Mouse (Mus musculus) liver, embryonic 14.5 days (tissue): ENCODE data around the gene Suv39h2. TPM values are rescaled to one million over a fixed set of nuclear protein-coding genes. Genes with fewer than 3 reads are reported as not detected.

Experiments used
- ATAC-seq: fragments of 200-750 bp; cut with Nextera tagmentation; 2 replicates; pipeline ENCODE4 v1.8.0; 2017; ENCODE audit warnings: moderate number of reproducible peaks, mild to moderate bottlenecking, moderate library complexity; ENCODE audit not compliant: insufficient read depth
- DNase-seq, 3 experiments: peaks; one replicate each; pipeline ENCODE4 v3.0.0-alpha.2; 2012 to 2013; ENCODE audit warnings: low read depth in 3 of 3, low spot score in 3 of 3
- H3K27ac ChIP-seq: fragments of 300-500 bp; sonication (generic); 2 replicates; pipeline ENCODE4 v1.5.1; 2014; ENCODE audit warnings: moderate library complexity, mild to moderate bottlenecking, control low read depth, inconsistent platforms
- H3K27me3 ChIP-seq: fragments of 300-500 bp; sonication (generic); 2 replicates; pipeline ENCODE4 v1.6.1; 2014; ENCODE audit warnings: mild to moderate bottlenecking, low read length, moderate library complexity; ENCODE audit not compliant: control insufficient read depth, insufficient read depth
- H3K36me3 ChIP-seq: fragments of 300-500 bp; sonication (generic); replicated peaks from 2 replicates; pipeline ENCODE4 v1.6.1; 2014; ENCODE audit warnings: low read depth; ENCODE audit not compliant: control insufficient read depth, insufficient read depth
- H3K4me1 ChIP-seq, 2 experiments: fragments of 200-500 bp in 1 of 2; fragments of 300-500 bp in 1 of 2; sonication (generic) in 1 of 2; replicated peaks; 2 replicates each; pipeline ENCODE4 v1.6.1; 2012 to 2014; ENCODE audit warnings: antibody characterized with exemption in 1 of 2, inconsistent platforms in 1 of 2, low read length in 1 of 2; ENCODE audit not compliant: control insufficient read depth in 2 of 2, insufficient read depth in 2 of 2
- H3K4me2 ChIP-seq: fragments of 300-500 bp; sonication (generic); 2 replicates; pipeline ENCODE4 v1.6.1; 2014; ENCODE audit warnings: low read depth, mild to moderate bottlenecking, control low read depth, moderate library complexity
- H3K4me3 ChIP-seq, 2 experiments: fragments of 200-500 bp in 1 of 2; fragments of 300-500 bp in 1 of 2; sonication (generic) in 1 of 2; 2 replicates each; pipeline ENCODE4 v1.5.1; 2012 to 2014; ENCODE audit warnings: low read depth in 2 of 2, low read length in 2 of 2, mild to moderate bottlenecking in 2 of 2, control low read depth in 1 of 2, inconsistent platforms in 1 of 2, moderate library complexity in 1 of 2; ENCODE audit not compliant: insufficient read depth in 1 of 2
- H3K9ac ChIP-seq: fragments of 300-500 bp; sonication (generic); replicated peaks from 2 replicates; pipeline ENCODE4 v1.6.1; 2014; ENCODE audit warnings: mild to moderate bottlenecking, control low read depth, moderate library complexity
- H3K9me3 ChIP-seq: fragments of 300-500 bp; sonication (generic); 2 replicates; pipeline ENCODE4 v1.6.1; 2016; ENCODE audit warnings: low read length, mixed read lengths; ENCODE audit not compliant: control insufficient read depth
- CTCF ChIP-seq: IDR thresholded peaks from 2 replicates; pipeline ENCODE4 v1.5.1; 2016; ENCODE audit warnings: antibody characterized with exemption, low read depth, control low read depth
- EP300 ChIP-seq: IDR thresholded peaks from 2 replicates; pipeline ENCODE4 v1.6.1; 2016; ENCODE audit warnings: antibody characterized with exemption, low read depth
- whole genome bisulfite sequencing: fragments of 180-500 bp; shearing (Covaris S2); extraction: QIAGEN DNeasy Blood & Tissue Kit; methylation state at CpG from one replicate; pipeline ENCODE4 v1.1.7; 2014; ENCODE audit not compliant: insufficient replicate concordance; 5-methylcytosine and 5-hydroxymethylcytosine counted together
- polyA plus RNA-seq, 2 experiments: library from polyadenylated mRNA; depleted of rRNA in 1 of 2; stranded (reverse) in 1 of 2; unstranded in 1 of 2; fragments of >200 nt; fragmentation: Nextera tagmentation in 1 of 2; extraction: Ambion mirVana in 1 of 2; gene quantifications; 2 replicates each; pipeline versions ENCODE4 v1.2.1 to v1.2.3; 2012 to 2014

The Suv39h2 gene
- polyA plus RNA-seq, 2 experiments: 4.1 to 7.4 TPM

GRCm38 (mm10) chr2:3499543-3499942, 24.7 kb upstream of the Suv39h2 start:
- ATAC-seq: peak; percentile 58

GRCm38 (mm10) chr2:3493833-3494409, 19.1 kb upstream of the Suv39h2 start:
- WGBS: 40% methylated on average over 3 of the region's 3 CpGs
- Histone ChIP-seq H3K9me3 (no peaks in the 10 kb centered on the region), H3K4me2 (no peak overlapping the region), H3K36me3 (peaks cover 68% of the 10 kb centered on the region), H3K4me3 (no peak overlapping the region), H3K4me1 (peaks cover 0 to 4% of the 10 kb centered on the region in 2 experiments; a peak in 1 of 4 replicates), H3K9ac (no peak overlapping the region), H3K27me3 (no peaks in the 10 kb centered on the region), H3K27ac (no peak overlapping the region)
- TF ChIP-seq CTCF (no peak), EP300 (0 out of 2 replicates have a peak, but pooled peaks have one; percentile 12)
- ATAC-seq (peak; percentile 78), DNase-seq (no peak)

More at GRCm38 (mm10) chr2:3499543-3499942, 24.7 kb upstream of the Suv39h2 start:
- no peak for TF ChIP-seq CTCF
- TF ChIP-seq EP300: no peak
- Histone ChIP-seq H3K27ac (no peak overlapping the region), H3K4me2 (no peak overlapping the region), H3K27me3 (no peaks in the 10 kb centered on the region), H3K36me3 (peaks cover 54% of the 10 kb centered on the region), H3K4me1 (0 out of 4 replicates have a peak, but pooled peaks cover 0 to 2% of the 10 kb centered on the region in 2 experiments), H3K4me3 (no peak overlapping the region), H3K9ac (no peak overlapping the region), H3K9me3 (no peaks in the 10 kb centered on the region)
- 50% methylated on average over 6 of the region's 6 CpGs for WGBS
- DNase-seq: no peak

GRCm38 (mm10) chr2:3489816-3490215, 15.0 kb upstream of the Suv39h2 start:
- H3K4me3 ChIP-seq: no peak overlapping the region

GRCm38 (mm10) chr2:3480239-3480638, 5.4 kb upstream of the Suv39h2 start:
- peaks cover 6 to 8% of the 10 kb centered on the region in 2 experiments for H3K4me1 ChIP-seq
- whole genome bisulfite sequencing: 22% methylated on average over 3 of the region's 3 CpGs
- H3K36me3 ChIP-seq: no peaks in the 10 kb centered on the region
- H3K9ac ChIP-seq: no peak overlapping the region
- H3K27ac ChIP-seq: no peak overlapping the region
- DNase-seq: peak in 1 of 3 experiments; percentile 37
- TF ChIP-seq EP300: no peak
- TF ChIP-seq CTCF: no peak; the same call in 1 of the 2 replicates
- no peak overlapping the region for H3K4me3 ChIP-seq
- peak; percentile 67 for ATAC-seq
- no peaks in the 10 kb centered on the region for H3K27me3 ChIP-seq
- H3K9me3 ChIP-seq: no peaks in the 10 kb centered on the region
- peak overlapping the region; percentile 29; the same call in 1 of the 2 replicates for H3K4me2 ChIP-seq

More at GRCm38 (mm10) chr2:3489816-3490215, 15.0 kb upstream of the Suv39h2 start:
- Histone ChIP-seq H3K9me3 (no peaks in the 10 kb centered on the region), H3K4me1 (peaks cover 0 to 2% of the 10 kb centered on the region in 2 experiments; a peak in 1 of 4 replicates), H3K36me3 (peaks cover 44% of the 10 kb centered on the region), H3K4me2 (no peak overlapping the region), H3K27ac (no peak overlapping the region), H3K27me3 (no peaks in the 10 kb centered on the region), H3K9ac (no peak overlapping the region)
- DNase-seq (no peak), ATAC-seq (no peak)
- 74% methylated on average over 3 of the region's 3 CpGs for WGBS
- no peak for TF ChIP-seq CTCF
- TF ChIP-seq EP300: no peak

GRCm38 (mm10) chr2:3475746-3476251, 968 bp upstream of the Suv39h2 start:
- no peak for TF ChIP-seq CTCF
- TF ChIP-seq EP300: no peak
- Histone ChIP-seq H3K9ac (peak overlapping the region; percentile 73), H3K4me1 (peaks cover 7 to 15% of the 10 kb centered on the region in 2 experiments), H3K4me3 (peak overlapping the region in 1 of 2 experiments; percentile 80; a peak in 2 of 4 replicates), H3K4me2 (peak overlapping the region; percentile 84), H3K9me3 (no peaks in the 10 kb centered on the region), H3K27ac (peak overlapping the region; percentile 51), H3K27me3 (no peaks in the 10 kb centered on the region), H3K36me3 (no peaks in the 10 kb centered on the region)
- ATAC-seq (no peak), DNase-seq (no peak)
- WGBS: 67% methylated on average over 3 of the region's 3 CpGs
